Mouse (Mus musculus): Measurements from ENCODE around the gene Kidins220. TPM values are rescaled to one million over a fixed set of nuclear protein-coding genes. Genes with fewer than 3 reads are reported as not detected.

Kidins220 gene
- polyA plus RNA-seq, 1 experiment from 2014 or later: 23.7 TPM

Other genes with a start within 250 kb of the Kidins220 start
- 16.0 and 18.1 TPM in 2 replicates for gene Mboat2, start 144.0 kb upstream of the Kidins220 start, polyA plus RNA-seq (2014; fragmentation: Nextera tagmentation; extraction: Ambion mirVana)
- 227 and 228 TPM in 2 replicates for gene Id2, start 122.2 kb downstream of the Kidins220 start, polyA plus RNA-seq (2014; fragmentation: Nextera tagmentation; extraction: Ambion mirVana)

All from liver, embryonic 11.5 days (tissue).